Mouse (Mus musculus): ENCODE results near the gene Tdrd9.
A peak's percentile ranks its signal among the peaks of the same experiment; 100 is the strongest.
"Not testable (repeated sequence)": the region's sequence is repeated elsewhere in the genome, so short reads cannot be mapped to it uniquely, and the experiment has no call there.

Tdrd9 gene

DNA sequence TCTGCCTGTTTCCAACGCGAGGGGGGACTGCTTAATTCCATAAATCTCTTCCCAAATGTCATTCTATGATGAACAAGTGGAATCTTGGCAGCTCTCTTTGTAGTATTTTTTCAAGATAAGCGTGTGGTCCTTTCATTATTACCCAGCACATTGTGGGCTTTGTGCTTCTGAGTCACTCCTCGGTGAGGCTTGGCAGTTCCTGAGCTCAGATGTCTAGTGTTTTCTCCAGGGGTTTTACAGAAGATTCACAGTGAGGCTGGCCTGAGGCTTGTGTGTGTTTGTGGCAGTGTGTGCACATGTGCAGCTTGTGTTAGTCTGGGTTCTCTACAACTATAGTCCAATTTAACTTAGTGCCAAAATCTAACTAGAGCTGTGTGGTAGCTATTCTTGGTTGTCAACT lies 56.0 kb downstream of the Tdrd9 start:
- DNase-seq (ENCODE audit: low spot score) = no peak

GRCm38 (mm10) chr12:112033409-112033975 lies 62.1 kb downstream of the Tdrd9 start:
- DNase-seq (ENCODE audit: low spot score) = no peak

DNA sequence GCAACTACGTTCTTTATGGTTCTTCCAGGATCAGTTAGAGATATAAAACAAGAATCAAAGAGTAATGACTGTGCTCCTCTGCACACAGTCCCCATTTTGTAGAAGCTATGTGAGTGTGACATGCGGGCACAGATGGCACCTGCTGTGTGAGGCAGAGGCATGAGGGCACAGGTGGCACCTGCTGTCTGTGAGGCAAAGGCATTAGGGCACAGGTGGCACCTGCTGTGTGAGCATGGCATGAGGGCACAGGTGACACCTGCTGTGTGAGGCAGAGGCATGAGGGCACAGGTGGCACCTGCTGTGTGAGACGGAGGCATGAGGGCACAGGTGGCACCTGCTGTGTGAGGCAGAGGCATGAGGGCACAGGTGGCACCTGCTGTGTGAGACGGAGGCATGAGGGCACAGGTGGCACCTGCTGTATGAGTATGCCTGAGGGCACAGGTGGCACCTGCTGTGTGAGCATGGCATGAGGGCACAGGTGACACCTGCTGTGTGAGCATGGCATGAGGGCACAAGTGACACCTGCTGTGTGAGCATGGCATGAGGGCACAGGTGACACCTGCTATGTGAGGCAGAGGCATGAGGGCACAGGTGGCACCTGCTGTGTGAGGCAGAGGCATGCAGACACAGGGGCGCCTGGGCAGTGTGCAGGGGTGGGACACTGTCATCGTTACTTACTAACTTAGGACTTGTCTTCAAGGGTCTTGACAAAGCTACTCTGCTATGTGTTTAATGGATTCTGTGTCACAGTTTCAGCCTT lies 64.2 kb downstream of the Tdrd9 start:
- not testable (repeated sequence) for DNase-seq (ENCODE audit: low spot score)

- DNase-seq (ENCODE audit: low spot score) = no peak
Measured at GRCm38 (mm10) chr12:112038441-112038840, 67.1 kb downstream of the Tdrd9 start.

DNA sequence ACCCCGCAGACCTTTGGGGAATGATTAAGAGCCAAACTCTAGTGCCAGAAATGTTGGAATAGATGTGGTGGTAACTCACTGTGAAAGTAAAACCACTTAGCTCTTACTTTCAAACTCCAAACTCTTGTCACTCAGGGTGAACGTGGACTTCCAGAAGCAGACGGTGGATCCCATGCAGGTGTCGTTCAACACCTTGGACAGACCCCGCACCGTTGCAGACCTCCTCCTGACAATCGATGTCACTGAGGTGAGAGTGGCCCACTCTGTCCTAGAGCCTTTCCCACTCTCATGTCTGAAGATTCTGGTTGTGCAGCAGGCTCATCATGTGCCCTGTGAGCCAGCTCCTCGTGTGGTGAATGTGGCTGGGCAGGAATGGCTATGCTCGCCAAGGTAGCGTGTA lies 67.8 kb downstream of the Tdrd9 start:
- no peak for DNase-seq (ENCODE audit: low spot score)

- DNase-seq (ENCODE audit: low spot score) = no peak
Measured at GRCm38 (mm10) chr12:112042681-112043080, 71.3 kb downstream of the Tdrd9 start.

DNA sequence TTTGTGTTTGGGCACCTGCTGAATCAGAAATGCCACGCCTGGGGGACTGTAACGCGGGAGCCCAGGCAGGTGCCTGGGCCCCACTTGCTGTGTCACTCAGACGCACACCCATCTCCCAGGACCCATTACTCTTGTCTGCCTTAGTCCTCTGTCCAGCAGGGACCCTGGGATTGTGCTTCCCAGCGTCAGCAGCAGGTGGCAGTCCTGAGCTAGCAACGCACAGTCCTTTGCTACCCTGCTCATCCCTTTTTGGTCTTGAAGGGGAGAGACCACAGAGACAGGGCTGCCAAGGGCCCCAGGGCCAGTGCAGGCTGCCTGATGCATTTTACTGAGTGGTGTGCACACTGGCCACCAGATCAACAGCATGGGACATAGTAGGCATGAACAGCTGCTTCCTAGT lies 106.3 kb downstream of the Tdrd9 start:
- DNase-seq (ENCODE audit: low spot score) = peak; percentile 86

- no peak for DNase-seq (ENCODE audit: low spot score)
Measured at GRCm38 (mm10) chr12:112079911-112080310, 108.6 kb downstream of the Tdrd9 start.

DNA sequence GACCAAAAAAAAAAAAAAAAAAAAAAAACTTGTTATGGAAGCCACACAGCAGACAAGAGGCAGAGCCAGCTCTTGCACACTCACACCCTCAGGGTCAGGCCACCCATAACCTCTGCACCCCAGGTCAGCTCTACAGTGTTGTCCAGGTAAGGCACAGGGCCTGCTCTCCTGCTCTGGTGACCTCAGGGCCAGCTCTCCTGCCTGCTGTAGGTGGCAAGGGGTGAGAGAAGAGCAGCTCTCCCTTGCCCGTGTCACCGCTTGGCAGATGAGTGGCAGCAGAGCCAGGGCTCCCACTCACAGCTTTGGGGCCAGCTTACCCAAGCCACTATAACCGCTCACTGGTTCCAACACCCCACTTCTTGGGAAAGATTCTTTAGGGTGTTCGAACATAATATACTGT lies 109.6 kb downstream of the Tdrd9 start:
- DNase-seq (ENCODE audit: low spot score) = no peak

GRCm38 (mm10) chr12:112082241-112082640 lies 110.9 kb downstream of the Tdrd9 start:
- DNase-seq (ENCODE audit: low spot score) = no peak

DNA sequence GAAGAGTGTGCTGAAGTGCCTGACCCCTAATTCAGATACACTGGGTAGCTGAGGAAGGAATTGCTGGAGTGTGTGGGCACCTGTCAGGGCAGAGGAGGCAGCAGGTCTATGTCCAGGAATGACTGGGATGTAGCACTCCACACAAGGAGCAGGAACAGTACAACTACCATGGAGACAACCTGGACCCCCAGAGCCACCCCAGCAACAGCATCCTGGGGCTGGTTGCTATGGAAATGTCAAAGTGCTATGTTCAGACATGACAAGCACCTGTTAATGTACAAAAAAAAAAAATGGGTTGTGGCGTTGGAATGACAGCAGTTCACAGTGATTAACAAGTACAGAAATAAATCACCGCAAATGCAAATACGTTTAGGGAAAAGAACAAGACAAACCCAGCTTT lies 114.9 kb downstream of the Tdrd9 start:
- no peak for DNase-seq (ENCODE audit: low spot score)

DNA sequence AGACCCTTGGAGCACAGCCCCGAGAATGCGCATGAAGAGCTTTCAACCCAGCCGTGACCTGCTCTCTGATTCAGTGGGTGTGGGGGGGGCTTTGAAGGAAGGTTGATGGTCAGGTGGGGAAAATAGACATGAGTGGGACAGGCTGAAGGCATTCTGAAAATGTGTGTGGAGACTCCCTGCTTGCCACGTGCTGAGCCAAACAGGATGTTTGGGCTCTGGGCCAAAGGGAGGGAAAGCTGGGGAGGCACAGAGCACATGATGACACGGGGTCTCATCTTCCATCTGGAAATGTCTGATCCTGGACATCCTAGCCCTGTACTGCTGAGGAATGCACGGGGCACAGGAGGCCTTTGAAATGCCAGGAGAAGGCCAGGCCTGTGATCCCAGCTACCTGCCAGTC lies 115.4 kb downstream of the Tdrd9 start:
- no peak for DNase-seq (ENCODE audit: low spot score)

DNA sequence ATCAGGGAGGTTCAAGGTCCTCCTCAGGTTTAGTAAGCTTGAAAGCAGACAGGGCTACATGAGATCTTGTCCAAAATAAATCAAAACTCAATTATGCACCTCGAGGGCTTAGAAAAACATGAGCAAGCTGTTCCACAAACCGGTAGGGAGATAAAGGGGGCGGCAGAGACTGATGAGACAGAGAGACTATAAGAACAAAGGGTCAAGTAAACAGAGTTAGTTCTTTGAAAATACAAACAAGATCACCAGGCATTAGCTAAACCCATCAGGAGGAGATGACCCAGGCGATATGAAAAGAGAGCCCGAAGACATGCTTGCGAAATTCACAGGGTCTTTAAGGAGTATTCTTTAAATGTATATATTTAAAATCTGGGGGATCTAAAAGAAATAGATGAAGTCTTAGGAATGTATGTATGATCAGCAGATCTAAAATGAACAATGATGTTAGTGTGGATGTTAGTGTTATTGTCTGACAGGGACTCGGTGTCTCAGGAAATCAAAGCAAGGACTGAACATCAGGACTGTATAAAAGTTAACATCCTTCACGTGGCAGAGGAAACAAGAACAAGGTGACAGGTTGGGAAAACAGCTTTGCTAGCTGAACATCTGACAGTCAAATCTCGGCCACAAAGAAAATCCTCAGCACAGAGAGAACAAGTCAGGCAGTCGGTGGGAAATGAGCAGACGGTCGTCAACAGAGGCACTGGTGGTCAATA lies 117.4 kb downstream of the Tdrd9 start:
- DNase-seq (ENCODE audit: low spot score) = no peak

DNA sequence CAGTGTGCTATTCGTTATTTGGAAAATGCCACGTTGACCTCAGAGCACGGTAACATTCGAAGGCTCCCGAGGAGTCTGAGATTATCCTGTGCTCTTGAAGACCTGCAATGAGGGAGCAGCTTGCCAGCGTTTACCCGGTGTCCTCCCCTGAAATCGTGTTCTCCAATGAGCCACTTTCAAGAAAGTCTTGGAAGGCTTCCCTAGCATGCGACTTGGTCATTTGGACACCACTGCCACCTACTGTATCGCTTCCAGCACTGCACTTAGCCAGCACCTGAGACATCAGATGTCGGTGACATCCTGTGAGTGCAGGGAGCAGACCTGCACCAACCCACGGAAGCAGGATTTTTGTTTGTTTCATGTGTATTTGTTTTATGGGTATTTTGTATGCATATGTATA lies 119.7 kb downstream of the Tdrd9 start:
- DNase-seq (ENCODE audit: low spot score) = peak; percentile 91

GRCm38 (mm10) chr12:112094261-112094880 lies 123.0 kb downstream of the Tdrd9 start:
- DNase-seq (ENCODE audit: low spot score) = no peak

- no peak for DNase-seq (ENCODE audit: low spot score)
Measured at GRCm38 (mm10) chr12:112096051-112096732, 124.8 kb downstream of the Tdrd9 start.

DNA sequence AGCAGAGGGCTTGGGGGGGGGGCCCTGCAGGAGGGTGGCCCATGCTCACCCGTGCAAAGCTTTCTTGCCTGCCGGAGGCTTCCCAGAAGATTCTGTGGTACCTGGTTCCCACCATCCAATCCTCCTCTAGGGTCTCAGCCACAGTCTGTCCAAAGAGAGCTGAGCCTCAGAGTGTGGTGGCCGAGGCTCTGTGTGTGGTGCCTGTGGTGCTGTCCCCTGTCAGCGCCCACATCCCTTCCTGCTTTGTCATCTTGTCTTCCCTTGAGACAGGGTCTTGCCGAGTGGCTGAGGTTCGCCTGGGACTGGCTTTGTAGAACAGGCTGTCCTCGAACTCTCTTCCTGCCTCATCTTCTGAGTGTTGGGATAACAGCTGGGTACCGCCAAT lies 125.4 kb downstream of the Tdrd9 start:
- DNase-seq (ENCODE audit: low spot score) = no peak

DNA sequence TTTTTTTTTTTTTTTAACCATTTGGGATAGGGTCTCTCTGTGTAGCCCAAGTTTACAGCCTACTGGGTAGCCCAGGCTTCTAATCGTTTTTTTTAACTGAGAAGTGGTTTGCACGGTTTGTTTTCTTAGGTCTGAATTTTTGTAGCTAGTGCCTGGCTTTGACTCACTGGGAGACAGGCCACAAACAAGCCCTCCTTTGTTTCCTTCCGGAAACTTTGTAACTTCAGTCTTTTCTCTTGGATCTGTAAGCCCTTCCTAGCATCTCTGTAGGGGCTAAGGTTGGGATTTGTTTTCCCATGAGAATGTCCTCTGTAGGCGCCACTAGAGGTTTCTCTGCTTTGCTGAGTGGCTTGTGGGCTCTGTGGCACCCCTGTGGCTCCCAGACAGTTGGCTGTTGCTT lies 128.7 kb downstream of the Tdrd9 start:
- no peak for DNase-seq (ENCODE audit: low spot score)

- DNase-seq (ENCODE audit: low spot score) = no peak
Measured at GRCm38 (mm10) chr12:112101045-112101444, 129.7 kb downstream of the Tdrd9 start.

- DNase-seq (ENCODE audit: low spot score) = no peak
Measured at GRCm38 (mm10) chr12:112103179-112103578, 131.8 kb downstream of the Tdrd9 start.

GRCm38 (mm10) chr12:112104890-112105289 lies 133.5 kb downstream of the Tdrd9 start:
- DNase-seq (ENCODE audit: low spot score) = no peak

DNA sequence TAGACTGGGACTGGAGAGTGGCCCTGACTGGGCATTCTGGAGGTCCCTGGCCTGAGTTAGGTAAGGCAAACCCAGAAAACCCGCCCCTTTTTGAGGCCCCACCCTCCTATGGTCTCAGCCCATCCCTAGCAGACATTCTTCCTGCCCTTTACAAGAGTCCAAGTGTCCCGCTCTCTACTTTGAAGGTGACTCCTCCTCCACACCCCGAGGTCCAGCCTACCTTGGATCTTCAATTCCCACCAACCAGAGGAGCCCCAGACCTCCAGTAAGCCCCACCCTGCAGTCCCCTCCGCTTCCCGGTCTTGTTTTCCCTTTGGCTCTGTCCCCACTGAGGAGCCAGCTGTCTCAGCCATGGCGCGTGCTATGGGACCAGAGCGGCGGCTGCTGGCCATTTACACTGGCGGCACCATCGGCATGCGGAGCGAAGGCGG lies 135.2 kb downstream of the Tdrd9 start, which contains the start of gene Aspg:
Aspg (plus strand) TSS at position 139 of the 431 bp plus-strand sequence.
- DNase-seq (ENCODE audit: low spot score) = peak; percentile 71

Data from embryo, embryonic 10 days (tissue).